Mouse (Mus musculus) olfactory bulb, adult 2 months (tissue): ENCODE data around the gene Rhd.

ENCODE experiments used
- CTCF ChIP-seq: fragments of 200-500 bp; IDR thresholded peaks from 2 replicates; pipeline ENCODE4 v1.5.1; 2012; ENCODE audit warnings: low read depth, mild to moderate bottlenecking, low read length, moderate library complexity; ENCODE audit not compliant: insufficient read depth
- POLR2A ChIP-seq: fragments of 200-500 bp; IDR thresholded peaks from 2 replicates; pipeline ENCODE4 v1.6.1; 2012; ENCODE audit warnings: mild to moderate bottlenecking, low read depth, low read length, moderate library complexity; ENCODE audit not compliant: insufficient read depth

DNA sequence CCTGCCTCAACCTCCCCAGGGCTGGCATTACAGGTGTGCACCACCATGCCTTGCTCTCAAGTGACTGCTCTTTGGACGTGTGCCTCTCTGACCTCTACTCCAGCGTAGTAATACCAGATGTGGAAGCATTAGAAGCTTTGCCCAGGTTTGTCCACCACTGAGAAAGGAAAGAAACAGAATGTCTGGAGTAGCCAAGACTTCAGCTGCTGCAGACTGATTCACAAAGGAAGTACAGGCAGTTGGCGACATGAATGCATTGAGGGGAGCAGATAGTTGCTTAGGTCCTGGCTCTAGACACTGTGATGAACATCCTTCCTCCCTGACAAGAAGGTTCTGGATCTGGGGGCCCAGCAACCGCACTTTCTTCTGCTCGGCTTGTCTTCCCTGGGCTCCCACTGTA lies 8.3 kb upstream of the Rhd start:
- TF ChIP-seq CTCF (no peak), POLR2A (no peak)
